Mouse (Mus musculus) NIH3T3 (cell line): ENCODE measurements around the gene Pgd.

ENCODE experiments used
- DNase-seq: peaks from one replicate; pipeline ENCODE4 v3.0.0-alpha.2; 2012; ENCODE audit warnings: low read depth

Pgd gene

DNA sequence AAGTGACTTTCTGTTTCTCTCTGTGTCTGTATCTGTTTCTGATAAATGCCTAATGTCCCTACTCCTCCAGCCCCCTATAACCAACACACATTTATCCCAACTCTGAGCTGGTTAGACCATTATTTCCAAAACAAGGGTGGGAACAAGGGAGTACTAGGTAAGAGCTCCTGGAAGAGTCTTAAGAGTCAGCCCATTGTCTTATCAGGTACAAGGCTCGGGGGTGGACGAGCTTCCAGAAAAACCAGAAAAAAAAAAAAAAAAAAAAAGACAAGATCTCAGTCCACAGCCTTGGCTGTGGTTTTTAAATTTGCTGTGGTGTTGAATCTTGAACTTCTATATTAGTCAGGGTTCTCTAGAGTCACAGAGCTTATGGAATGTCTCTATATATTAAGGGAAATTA lies 1.4 kb upstream of the Pgd start:
- no peak for DNase-seq

DNA sequence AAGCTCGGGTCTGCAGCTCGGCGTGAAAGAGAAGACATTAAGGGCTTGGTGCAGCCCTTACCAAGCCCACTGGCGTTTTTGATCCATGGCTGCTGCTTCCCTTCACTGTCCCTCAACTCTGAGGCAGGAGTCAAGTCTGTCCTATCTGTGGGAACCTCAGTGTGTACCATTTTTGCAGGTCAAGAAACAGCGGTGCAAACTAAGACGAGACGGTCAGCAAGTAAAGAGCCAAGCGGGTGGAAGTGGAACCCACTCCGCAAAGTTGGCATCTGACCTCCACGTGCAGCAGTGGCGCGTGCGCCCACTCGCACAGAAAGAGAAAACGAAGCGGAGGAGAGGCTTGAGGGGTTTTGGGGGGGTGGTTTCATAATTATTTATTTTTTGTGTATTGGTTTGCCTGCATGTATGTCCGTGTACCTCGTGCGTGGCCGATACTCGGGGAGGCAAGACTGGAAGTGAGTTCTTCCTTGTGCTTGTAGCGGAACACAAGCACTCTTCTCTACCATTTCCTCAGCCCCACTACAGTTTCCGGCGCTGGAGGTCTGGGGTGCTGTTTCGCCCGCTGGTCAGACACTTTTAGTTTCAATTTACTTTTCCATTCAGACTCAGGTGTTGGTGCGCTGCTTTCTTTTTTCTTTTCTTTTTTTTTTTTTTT lies 513 bp upstream of the Pgd start:
- peak; percentile 39 for DNase-seq

DNA sequence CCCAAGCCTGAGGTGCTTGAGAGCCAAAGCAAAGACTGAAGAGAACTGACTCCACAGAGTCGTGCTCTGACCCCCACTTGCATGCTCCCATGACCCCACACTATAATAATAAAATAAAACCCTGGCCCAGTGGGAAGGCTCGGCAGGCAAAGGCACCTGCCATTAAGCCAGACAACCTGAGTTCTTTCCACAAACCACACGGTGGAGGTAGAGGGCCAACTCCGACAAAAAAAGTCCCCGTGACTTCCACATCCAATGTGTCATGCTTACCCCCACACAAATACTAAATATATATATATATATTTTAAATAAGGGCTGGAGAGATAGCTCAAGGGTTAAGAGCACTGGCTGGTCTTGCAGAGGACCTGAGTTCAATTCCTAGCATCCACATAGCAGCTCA lies 2.4 kb downstream of the Pgd start:
- no peak for DNase-seq

DNA sequence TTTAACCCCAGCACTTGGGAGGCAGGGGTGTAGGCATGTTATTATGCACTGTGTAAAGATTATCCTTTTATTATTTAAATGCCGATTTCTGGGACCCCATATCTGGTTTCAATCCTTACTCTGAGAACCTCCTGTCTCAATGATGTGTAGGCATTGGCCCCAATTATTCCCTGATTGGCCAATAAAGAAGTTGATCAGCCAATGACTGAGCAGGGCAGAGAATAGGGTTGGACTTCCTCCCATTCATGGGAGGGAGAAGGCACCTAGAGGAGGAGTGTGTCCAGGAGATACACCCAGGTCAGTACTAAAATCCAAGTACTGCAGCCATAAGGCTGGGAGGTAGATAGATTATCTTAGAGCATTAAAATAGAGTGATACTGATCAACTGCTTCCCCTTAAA lies 3.4 kb downstream of the Pgd start:
- no peak for DNase-seq

DNA sequence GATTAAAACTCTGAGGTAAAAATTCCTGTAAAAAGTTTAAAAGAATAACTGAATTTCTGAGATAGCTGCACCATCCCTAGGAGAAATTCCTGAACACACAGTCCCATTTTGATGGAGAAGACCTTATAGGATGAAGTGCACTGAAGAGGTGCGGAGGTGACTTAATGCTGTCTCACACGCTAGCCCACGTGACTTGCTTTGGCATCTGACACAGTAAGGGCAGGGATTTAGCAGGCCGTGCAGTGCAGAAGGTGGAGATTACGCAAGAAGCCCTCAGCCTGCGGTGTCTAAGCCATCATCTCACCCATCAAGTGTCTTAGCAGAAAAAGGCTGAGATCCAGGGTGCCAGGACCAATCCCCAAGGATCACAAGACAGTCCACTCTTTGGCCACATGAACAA lies 5.4 kb downstream of the Pgd start:
- no peak for DNase-seq

DNA sequence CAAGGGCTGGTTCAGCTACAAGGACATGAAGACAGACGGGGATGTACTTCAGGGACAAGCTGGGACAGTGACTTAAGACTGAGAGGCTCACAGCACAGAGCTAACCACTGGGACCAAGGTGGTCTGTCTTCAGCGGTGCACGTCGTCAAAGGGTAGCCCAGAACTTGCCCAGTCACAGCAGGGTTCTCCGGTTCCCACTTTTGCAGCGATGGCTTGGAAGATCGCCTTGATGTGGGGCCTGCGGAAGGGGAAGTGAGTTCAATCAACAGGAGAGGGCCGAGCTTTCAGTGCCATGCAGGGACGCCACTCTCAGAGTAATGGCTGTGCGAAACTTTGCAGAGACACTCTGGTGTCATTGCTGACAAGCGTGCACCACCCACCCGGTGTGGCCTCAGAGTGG lies 6.7 kb downstream of the Pgd start:
- no peak for DNase-seq

DNA sequence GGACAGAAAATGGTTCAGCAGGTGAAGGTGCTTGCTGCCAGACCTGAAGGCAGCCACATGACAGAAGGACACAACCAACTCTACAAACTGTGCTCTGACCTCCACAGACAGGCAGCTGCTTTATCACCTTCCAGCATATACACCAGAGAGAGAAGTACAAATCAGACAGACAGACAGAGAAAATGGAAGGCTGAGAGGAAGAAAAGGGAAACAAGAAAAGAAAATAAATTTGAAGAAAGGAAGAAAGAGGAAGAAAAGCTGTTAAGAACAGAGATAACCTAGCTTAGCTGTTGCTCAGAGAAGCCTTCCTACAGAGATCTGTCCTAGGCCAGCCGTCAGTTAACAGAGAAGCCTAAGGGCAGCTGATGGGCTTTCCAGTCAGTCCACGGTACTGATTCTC lies 7.4 kb downstream of the Pgd start:
- no peak for DNase-seq

DNA sequence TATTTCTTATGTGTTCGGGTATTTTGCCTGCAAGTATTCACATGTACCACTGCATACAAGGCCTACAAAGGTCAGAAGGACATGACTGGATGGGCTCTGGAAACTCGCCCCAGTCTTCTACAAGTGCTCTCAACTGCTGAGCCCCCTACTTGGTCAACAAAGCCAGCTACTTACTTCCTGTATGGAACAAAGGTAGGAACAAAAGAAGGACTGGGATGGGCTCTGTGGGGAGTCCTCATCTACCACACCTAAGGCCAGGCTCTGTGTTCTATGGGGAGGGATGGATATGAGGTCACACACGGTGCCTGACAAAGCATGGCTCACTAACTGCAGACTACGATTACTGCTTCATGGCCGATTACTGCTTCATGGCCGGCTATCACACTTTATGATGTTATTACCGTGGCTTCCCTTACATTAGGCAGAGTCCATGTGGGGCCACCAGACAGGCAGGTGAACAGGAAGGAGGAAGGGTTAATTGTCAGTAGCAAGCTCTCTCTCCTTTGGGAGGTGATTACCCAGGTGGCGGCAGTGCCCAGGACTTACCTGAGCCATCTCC lies 9.1 kb downstream of the Pgd start:
- no peak for DNase-seq

DNA sequence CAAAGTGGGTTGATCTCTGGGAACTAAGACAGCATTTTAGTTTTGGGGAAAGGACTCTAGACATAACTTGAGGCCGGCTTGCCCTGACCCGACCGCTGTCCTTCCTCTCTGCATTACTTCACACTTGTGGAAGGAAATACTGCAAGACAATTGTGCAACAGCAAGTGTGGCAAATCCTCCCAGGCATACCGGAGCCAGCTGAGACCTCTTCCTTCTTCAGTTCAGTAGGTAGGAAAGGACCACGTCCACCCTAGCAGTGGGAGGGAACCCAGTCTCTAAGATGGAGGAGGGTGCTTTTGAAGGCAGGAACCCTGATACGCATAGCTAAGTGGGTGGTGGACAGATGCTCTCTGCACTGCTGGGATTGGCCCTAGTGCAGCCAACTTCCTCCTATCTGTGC lies 10.9 kb downstream of the Pgd start:
- no peak for DNase-seq

DNA sequence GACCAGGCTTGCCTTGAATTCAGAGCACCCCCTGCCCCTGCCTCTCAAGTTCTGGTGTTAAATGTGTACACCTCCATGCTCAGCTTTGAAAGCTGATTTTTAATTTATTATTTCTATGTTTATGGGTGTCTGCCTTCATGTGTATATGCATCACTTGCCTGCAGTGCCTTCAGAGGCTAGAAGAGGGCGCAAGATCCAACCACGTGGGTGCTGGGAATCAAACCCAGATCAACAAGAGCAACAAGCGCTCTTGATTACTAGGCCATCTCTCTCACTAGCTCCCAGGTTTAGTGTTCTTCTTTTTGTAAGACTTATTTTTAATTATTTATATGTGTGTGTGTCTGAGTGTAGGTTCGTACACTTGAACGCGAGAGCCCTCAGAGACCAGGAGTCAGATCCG lies 11.7 kb downstream of the Pgd start:
- no peak for DNase-seq

DNA sequence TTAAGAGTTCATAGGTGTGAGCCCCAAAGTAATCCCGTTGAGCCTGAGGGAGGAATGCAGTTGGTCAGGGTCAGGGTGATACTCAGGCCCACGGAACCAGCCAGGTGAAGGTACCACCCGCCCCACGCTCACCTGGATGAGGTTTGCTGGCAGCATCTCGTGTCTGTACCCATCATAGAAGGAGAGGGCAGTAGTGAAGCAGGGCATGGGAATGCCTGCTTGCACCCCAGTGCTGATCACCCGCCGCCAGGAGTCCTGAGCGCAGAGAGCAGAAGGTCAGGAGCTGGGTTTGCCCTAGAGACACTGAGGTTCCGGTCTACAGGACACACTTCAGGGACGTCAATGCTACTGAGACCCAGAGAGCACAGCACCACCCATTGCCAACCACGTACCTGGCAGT lies 15.8 kb downstream of the Pgd start:
- DNase-seq = no peak

DNA sequence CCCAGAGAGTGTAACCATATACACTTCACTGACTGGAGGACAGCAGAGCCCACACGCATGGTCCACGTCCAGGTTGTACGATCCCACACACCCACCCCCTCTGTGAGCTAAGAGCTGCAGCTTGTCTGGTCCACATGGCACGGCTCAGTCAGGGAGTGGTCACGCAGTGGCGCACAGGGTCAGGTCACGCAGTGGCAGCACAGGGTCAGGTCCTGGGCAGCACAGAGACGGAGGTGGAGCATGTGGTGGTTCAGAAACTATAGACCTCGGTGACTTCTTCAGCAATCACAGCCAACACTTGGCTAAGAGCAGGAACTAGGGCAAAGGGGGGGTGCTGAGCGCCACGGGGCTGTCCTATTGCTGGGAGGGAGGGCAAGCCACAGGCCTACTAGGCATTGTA lies 16.3 kb downstream of the Pgd start:
- no peak for DNase-seq

DNA sequence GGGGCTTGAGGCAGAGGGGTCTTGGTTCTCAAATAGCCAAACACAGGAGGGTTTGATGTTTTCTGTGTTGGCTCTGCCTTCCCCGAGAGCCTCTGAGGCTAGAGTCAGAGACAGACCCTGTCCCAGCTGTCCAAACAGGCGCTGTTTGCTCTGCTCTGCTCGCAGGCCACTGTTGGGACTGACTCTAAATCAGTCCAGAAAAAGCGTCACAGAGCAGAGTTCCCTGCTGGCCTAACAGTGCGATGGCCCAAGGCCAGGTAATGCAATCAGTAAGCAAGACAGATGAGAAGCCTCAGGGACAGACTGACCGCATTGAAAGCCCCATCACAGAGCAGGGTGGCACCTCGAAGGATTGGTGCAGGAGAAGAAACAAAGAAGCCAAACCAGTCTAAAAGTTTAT lies 17.0 kb downstream of the Pgd start:
- DNase-seq = no peak

DNA sequence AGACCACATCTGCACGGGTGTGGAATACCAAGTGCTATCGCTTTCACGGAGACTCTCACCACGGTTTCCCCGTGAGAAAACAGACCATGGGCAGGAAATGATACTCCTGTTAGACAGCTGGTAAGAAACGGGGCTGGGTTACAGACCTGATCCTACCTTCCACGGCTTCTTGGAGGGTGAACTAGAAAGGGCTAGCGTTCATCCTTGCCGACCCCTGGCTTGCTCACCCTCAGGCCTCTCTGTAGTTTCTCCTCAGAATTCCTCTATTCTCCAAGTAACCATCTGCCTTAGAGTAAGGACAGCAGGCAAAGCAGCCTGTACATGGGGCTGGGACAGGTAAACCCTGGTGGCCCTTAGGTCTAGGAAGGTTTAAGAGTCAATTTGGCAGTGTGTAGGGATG lies 17.4 kb downstream of the Pgd start:
- DNase-seq = no peak

DNA sequence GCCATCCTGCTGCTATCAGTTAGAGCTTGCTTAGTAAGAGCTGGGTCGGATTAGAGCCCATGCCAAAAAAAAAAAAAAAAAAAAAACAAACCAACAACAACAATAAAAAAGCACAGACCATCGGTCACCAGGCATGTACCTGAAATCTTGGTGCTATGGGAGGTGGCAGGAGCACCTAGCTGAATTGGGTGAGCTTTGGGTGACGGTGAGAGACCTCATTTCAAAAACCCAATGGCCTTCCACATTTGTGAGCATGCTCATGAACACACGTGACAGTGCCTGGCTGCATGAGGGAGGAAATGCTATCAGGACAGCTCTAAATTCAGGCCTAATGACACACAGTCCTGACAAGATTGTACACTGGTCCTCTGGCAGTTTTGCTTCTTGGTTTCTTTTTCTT lies 18.5 kb downstream of the Pgd start:
- DNase-seq = no peak

DNA sequence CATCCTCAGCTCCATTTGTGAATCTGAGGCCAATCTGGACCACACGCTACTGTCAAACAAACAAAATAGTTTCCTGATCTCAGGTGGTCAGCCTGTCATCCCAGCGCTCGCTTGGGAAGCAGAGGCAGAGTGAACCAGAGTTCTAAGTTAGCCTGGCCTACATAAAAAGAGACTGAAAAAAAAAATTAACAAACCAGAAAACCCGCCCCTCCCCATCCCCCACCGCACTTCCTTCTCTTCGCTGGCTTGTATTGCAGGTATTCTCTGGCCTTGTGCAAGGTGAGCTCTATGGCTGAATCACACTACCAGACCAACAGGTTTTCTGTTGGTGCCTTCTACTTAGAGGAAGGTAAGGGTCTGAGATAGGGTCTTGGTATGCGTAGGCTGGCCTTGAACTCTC lies 19.0 kb downstream of the Pgd start:
- DNase-seq = no peak

DNA sequence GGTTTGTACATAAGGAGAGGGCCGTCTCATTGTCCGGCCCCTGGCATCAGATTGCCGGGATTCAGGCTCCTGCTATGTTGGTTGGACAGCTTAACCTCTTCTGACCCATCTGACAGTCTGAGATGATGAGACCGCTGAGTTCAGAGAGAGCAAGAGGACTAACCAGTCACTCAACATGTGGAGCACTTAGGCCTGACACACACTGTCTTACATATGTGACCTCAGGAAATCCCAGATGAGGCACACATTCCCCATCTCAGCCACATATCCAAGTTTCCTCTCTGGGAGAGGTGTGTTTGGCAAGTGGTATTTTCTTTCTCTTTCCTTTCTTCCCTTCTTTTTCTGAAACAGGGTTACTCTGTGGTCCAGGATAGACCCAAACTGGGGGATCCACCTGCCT lies 21.4 kb downstream of the Pgd start:
- DNase-seq = no peak

DNA sequence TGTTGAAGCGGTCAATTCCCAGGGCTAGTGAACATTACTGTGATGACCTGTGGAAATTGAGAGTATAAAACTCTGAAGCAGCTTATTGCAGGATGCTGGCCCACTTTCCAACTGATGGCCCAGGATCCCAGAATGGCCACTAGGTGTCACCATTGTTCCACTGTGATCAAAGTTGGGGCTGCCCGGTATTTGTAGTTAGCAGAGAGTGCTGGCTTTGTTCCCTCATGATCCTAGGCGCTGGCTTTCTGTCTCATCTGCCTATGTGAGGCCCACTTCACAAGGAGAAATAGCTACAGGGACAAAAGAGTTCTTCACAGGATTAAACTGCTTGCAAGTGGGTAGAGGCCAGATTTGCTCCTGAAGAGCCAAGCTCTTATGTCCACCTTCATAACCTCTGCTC lies 22.1 kb downstream of the Pgd start:
- peak; percentile 88 for DNase-seq

DNA sequence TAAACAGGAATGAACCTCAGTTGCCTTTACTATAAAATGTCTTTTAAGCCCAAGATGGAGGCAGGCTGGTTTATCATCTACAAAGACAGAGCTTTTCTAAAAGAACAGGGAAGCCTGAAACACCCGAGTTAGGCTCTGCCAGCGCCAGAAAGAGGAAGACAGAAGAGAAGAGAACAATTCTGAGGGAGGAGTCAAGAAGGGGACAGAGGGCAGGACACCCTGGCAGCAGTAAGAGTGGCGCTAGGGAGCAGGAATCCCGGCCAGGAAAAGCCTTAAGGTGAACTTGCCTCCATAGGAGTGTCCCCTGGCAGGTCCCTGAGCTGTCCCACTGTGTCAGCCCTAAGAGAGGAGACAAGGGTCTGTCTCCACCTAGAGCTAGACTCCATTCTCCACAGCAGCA lies 23.0 kb downstream of the Pgd start:
- no peak for DNase-seq

DNA sequence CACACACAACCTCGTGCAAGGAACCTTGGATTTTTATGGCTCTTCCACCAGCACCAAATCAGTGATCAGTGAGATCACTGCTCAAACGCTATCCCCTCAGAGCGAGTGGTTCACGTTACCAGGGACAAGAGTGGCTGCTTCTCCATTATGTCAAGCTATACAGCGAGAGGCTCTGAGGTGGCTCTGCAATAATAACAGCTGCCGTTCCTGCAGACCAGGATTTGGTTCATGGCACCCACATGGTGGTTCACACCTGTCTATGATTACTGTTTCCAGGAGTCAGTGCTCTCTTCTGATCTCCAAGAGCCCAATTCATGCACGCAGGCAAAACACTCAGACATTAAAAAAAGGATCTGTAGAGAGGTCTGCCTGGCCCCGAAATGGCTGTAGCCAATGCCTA lies 28.1 kb downstream of the Pgd start:
- DNase-seq = no peak

DNA sequence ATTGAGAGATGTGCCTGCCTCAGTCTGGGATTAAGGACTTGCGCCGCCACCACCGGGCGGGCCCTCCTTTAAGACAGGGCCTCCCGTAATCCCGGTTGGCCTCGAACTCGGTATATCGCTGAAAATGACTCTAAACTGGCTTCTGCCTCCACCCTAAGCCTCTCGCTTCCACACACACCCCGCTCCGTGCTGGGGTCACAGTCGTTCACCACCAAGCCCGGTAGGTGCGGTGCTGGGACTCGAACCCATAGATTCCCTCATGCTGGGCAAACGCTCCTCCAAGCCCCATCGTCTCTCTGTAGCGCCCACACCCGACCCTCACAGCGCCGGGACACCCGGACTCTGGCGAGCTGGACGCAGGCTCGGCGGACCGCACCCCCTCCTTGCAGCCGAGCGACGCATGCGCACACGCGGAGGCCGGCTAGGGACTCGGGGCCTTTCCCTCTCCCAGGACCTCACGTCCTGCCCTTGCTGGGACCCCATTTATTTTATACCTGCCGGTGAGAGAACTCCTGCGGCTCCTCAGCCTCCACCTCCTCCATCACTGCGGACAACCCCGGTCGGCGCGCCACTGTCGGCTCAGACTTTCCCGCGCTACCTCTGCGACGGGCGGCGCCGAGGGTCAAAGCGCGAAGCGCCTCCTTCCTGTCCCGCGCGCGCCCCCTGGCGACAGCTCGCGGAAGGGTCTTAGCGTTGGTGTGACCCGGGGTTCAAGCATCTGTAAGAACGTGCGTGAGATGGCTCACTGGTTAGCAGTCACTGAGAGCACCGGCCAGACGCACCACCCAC lies 29.4 kb downstream of the Pgd start, which contains the start of gene Cenps:
Cenps (minus strand) TSS at position 648 of the 789 bp plus-strand sequence.
- DNase-seq = peak; percentile 91

DNA sequence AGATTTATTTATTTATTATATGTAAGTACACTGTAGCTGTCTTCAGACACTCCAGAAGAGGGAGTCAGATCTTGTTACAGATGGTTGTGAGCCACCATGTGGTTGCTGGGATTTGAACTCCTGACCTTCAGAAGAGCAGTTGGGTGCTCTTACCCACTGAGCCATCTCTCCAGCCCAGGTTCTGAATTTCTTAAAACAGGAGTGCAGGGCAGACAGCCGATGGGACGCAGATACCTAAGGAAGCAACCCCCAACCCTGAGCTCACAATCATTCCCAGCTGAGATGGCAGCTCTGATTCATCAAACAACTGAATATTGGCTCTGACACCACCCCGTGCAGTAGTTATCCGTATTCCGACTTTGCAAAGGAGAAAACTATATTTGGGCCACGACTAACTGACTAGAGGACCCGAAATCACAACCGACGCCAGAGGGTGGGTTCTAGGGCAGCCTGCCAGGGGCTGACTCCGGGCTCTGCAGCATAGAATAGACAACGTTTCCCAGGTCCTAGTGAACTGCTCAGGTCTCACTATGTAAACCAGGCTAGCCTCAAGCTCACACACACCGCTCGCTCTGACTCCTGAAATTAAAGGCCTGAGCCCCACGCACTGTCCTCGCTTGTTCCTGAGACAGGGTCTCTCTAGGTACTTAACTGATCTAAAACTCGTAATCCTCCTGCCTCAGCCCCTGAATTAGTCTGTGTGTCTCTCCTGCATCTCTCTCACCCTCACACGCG lies 30.3 kb downstream of the Pgd start:
- DNase-seq = peak; percentile 65

DNA sequence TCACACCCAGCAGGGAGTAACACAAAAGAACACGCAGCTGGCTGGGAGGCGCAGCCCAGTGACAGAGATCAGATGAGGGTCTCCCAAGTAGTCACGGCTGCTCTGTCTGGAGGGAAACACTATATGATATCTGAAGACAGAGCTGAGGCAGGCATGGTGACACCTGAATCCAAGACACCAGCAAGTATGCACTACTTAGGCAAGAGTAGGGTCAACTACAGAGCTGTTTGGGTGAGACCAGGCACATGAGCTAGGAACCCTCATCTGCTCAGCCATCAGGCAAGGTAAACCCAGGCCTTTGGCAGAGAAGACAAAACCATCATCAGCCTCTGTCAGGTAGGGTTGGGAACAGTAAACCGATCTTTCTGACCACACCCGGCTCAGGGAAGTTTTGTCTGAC lies 33.2 kb downstream of the Pgd start:
- no peak for DNase-seq
